Mouse (Mus musculus) inflammation-experienced regulatory T-cells, adult 6 months (primary cell): Measurements from ENCODE around the gene Gm20388. TPM values are rescaled to one million over a fixed set of nuclear protein-coding genes. Genes with fewer than 3 reads are reported as not detected.
"Not testable (repeated sequence)": the region's sequence is repeated elsewhere in the genome, so short reads cannot be mapped to it uniquely, and the experiment has no call there.

ENCODE experiments used
- ATAC-seq: one replicate; pipeline ENCODE4 v1.8.0; 2017
- polyA plus RNA-seq, 3 experiments: library from polyadenylated mRNA; unstranded; fragments of 100-300 nt; shearing (Covaris generic); gene quantifications; one replicate each; pipeline ENCODE4 v1.2.1; 2017

Gene Gm20388
- polyA plus RNA-seq, 3 experiments from 2014 or later, result 10.8 to 14.1 (median 11.8) TPM

GRCm38 (mm10) chr8:121391771-121392170, 1481.1 kb downstream of the Gm20388 start:
- ATAC-seq, result no peak

- ATAC-seq, result no peak
Measured at GRCm38 (mm10) chr8:121392482-121392881, 1481.8 kb downstream of the Gm20388 start.

- no peak for ATAC-seq
Measured at GRCm38 (mm10) chr8:121393111-121393510, 1482.5 kb downstream of the Gm20388 start.

- no peak for ATAC-seq
Measured at GRCm38 (mm10) chr8:121394686-121395085, 1484.0 kb downstream of the Gm20388 start.

DNA sequence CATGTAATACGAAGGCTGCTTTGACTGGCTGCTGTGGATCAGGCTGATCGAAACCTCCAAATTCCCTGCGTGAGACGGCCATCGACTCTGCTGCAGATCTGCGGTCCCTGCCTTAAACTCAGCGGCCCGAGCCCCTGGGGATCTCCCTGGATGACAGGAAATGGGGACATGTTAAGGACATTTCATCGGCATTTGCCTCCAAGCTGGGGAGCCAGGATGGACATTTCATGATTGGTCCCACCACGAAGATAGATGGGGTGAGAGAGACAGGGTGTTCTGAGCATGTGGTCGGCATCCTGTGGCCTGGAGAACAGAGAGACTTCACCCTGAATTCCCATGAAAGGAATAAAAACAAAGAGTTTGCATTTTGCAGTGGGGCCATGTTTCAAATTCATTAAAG, 1484.7 kb downstream of the Gm20388 start:
- ATAC-seq, result no peak

DNA sequence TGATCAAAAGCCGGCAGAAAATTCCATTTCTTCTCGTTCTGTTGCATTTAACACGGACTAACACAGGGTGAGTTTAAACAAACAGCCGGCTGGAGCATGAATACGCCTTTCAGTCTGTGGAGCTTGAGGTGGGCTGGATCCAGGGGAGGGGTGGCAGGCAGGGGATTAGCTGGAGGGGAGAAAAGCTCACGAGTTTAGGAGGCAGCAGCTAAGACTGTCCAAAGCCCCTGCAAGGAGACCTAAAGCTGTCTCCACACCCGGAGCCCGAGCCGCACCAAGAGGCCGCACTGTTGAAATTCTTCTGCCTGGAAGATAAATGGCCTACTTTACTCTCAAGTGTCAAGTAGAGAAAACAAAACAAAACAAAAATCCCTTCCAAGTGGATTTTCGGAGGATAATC, 1485.5 kb downstream of the Gm20388 start:
- ATAC-seq, result no peak

DNA sequence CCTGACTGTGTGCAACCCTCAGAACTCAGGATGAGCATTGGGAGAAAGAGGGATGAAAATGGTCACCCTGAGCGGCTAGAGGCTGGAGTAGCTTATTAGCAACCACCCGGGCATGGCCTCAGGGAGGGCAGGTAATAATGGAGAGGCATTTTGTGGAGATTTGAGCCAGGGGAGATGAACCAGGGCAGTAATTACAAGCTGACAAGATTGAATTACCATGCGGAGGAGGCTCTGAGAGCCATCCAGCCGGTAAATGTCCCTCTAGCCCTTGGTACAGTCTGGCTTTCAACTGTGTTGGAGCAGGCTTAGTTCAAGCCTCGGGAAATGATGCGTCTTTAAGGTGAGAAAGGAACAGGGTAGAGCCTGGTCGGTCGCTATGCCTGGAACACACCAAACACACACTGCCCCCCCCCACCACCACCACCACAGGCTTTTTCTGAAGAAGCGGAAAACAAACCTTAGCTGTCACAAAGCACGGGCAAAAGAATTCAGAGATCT, 1486.6 kb downstream of the Gm20388 start:
- ATAC-seq, result no peak

DNA sequence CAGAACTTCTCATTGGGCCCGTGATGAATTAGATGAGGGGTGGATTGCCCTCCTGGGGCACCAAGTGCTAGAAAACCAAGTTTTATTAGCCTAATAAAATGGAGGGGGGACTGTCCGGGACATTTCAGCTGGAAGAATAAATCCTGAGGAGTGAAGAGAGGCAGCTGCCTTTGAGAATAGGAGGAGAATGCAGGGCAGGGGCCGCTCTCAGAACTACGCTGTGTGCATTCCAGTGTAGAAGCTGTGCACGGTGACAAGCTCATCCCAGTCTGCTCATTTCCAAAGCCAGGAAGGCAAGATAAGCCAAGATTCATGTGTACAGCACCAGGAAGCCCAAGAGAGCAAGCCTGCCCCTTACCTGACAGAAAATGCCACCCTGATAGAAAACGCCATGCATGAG, 1487.4 kb downstream of the Gm20388 start:
- no peak for ATAC-seq

GRCm38 (mm10) chr8:121398724-121399123, 1488.1 kb downstream of the Gm20388 start:
- ATAC-seq, result no peak

DNA sequence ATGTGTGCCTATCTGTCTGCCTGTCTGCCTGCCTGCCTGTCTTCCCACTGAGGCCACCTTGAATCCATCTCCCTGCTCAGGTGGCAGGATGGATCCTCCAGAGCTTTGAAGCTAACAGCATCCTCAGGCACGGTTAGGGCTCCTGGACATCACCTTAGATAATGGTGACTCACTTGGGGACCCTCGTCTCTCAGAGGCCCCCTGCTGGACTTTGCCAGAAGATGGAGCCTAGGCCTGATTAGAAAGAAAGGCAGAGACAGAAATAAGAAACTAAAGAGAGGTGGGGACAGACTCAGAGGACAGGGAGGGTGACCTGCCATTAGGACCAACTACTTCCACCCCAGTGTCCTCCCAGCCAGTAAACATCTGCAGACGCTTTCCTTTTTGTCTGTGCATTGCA, 1488.5 kb downstream of the Gm20388 start:
- ATAC-seq, result no peak

DNA sequence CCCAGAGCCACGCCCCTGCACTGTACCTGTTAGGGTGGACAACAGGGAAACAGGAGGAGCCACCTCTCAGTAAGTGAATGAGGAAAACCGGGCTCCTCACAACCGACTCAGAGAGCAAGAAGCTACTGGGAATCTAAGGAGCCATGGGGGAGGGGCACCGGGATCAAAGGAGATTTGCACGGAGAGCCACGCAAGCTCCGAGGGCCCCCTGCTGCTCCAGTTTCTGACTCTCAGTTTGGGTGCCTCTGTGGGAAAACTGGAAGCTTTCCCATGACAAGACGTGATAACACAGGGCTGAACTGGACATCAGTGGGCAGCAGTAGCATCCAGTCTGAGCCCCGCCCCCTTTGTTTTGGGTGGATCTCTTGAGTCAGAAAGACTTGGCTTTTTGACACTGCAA, 1489.9 kb downstream of the Gm20388 start:
- ATAC-seq, result no peak

DNA sequence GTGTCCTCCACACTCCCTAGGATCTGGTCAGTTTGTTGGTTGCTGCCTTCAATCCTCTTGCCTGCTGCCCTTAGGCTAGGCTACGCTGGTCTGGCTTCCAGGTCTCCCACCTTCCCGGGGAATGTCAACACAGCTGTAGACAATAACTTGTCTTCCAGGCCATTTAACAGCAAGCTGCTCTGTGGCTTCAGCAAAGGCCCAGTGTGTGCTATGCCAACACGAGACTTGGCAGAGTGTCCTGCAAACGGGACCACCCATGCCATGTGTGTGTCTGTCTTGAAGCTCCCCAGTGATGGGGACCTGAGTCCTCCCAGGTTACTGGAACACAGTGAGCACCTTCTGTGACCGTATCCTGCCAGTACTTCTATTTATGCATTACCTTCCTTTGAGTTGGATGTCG, 1493.2 kb downstream of the Gm20388 start:
- ATAC-seq, result no peak

DNA sequence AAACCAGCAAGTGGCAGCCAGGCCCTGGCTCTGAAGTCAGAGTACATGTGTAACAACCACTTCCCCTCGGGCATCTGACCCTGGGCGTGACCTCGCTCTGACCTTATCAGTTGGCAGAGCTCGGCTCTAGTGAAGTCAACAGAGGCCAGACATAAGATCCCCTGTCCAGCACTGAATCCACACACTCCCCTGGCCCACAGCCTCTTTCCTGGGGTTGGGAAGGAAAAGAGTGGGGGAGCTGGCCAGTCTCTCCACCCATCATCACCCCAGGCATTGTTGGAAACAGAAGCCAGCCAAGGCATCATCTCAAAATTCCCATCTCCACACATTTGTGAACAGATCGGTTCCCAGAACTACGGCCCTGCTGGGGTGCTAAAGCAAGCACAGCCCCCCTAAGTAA, 1507.4 kb downstream of the Gm20388 start:
- no peak for ATAC-seq

- no peak for ATAC-seq
Measured at GRCm38 (mm10) chr8:121419551-121419950, 1508.9 kb downstream of the Gm20388 start.

DNA sequence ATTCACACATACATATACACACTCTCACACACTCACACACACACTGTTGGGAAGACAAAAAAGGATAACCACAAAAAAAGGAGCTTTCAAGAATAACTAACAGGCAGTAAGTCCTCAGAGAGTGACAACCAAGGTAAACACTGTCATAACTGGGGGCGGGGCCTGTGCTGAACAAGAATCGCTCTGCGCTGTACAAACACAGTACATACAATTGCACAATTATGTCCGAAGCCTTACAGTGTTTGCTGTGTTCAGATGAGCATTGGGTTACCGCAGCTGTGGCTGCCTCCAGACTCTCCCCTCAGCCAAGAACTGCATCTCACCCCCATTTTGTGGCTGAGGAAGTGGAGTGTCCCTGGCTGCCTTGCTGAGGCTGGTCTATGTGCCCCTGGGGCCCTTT, 1510.4 kb downstream of the Gm20388 start:
- no peak for ATAC-seq

DNA sequence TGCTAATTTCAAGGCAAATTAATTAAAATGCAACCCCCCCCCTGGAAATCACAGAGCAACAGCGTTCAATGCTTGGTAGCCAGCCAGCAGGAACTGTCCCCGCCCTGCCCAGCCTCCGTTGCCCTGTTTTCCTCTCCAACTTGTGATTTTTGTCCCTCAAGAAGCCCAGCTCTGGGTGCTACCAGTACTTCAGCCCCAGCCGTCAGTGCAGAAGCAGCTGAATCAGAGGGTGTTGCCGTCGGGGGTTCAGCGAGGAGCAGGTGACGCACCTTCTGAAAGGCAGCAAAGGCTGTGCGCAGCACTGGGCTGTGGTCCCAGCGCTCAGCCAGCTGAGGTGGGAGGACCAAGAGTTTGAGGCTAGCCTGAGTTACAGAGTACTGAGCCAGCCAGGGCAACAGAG, 1513.4 kb downstream of the Gm20388 start:
- ATAC-seq, result no peak

- no peak for ATAC-seq
Measured at GRCm38 (mm10) chr8:121424600-121424999, 1514.0 kb downstream of the Gm20388 start.

- no peak for ATAC-seq
Measured at GRCm38 (mm10) chr8:121431499-121431898, 1520.9 kb downstream of the Gm20388 start.

DNA sequence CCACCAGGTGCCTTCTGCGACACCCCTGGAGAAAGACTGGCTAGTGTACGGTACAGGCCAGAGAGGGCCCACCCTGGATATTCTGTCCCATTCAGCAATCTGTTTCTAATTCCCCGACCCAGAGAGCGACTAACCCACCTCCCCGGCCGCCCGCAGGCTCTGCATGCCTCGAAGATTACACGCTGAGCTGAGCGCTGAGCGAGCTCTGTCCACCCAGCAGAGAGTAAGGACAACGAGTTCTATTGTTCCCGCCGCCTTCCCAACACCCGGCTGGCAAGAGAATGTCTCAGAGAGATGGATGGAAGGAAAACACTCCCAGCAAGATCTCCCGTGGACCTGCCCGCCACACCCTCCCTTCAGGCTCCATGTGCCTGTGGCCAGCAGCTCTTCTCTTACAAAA, 1522.8 kb downstream of the Gm20388 start:
- ATAC-seq, result no peak

- ATAC-seq, result no peak
Measured at GRCm38 (mm10) chr8:121436656-121437055, 1526.0 kb downstream of the Gm20388 start.

- ATAC-seq, result no peak
Measured at GRCm38 (mm10) chr8:121437506-121437905, 1526.9 kb downstream of the Gm20388 start.

GRCm38 (mm10) chr8:121438111-121438510, 1527.5 kb downstream of the Gm20388 start:
- ATAC-seq, result no peak

- no peak for ATAC-seq
Measured at GRCm38 (mm10) chr8:121439351-121439750, 1528.7 kb downstream of the Gm20388 start.

GRCm38 (mm10) chr8:121443361-121443760, 1532.7 kb downstream of the Gm20388 start:
- no peak for ATAC-seq

- ATAC-seq, result not testable (repeated sequence)
Measured at GRCm38 (mm10) chr8:121444521-121444920, 1533.9 kb downstream of the Gm20388 start.
